17 mouse cellular contexts compared by ENCODE assay signal in the genomic region with DNA sequence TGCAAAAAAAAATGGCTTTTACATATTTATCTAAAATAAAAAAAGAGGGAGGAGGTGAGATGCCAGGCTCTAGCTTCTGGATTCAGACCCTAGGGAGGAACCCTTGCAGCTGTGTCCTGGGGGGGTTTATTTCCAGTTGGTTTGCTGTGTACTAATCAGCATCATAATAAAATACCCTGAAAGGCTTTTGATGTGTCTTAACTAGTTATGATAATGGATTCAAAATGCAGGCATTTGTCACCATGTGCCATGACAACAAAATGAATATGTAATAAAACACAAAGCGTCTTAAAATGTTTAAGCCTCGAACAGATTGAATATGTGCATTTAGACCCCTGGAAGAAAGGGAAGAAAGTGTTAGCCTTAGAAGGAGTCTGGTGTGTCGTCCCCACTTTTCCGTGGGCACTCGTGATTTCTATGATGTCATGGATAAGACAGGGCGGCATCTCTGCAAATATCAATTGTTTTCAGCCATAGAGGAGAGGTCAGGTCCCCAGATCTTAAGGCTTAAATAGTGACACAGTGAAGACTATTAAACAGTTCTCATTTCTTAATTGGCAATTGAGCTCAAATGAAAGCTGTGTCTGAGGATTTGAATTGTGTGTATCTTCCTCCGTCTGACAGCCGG. TPM values are rescaled to one million over a fixed set of nuclear protein-coding genes. Genes with fewer than 3 reads are reported as not detected.
DNase-seq lines count a peak whose midpoint lies in the region; ATAC-seq and TF ChIP-seq lines count a peak whose summit lies in the region.
"Had no signal": no experiment of that assay in that cellular context is flagged by ENCODE, and none has a peak within 500 bp of the region (broad histone marks: within the 10 kb centered on the region; RNA-seq: fewer than 3 reads in every experiment).

No protein-coding gene starts in this region.

- no peaks in the 10 kb centered on the region for H3K27me3 ChIP-seq in forebrain, embryonic 14.5 days (replicated peaks; ENCODE audit: control insufficient read depth, insufficient read depth, low read length)
- H3K27me3 ChIP-seq in hindbrain, embryonic 15.5 days: no peaks in the 10 kb centered on the region
- no peaks in the 10 kb centered on the region for H3K27me3 ChIP-seq in midbrain, embryonic 16.5 days (ENCODE audit: control insufficient read depth, insufficient read depth, low read depth, low read length)
- H3K27me3 ChIP-seq: kidney, embryonic 15.5 days; lung, embryonic 15.5 days had no signal

- peaks cover 15% of the 10 kb centered on the region for H3K4me1 ChIP-seq in forebrain, embryonic 14.5 days (ENCODE audit: control insufficient read depth, insufficient read depth, low read length)
- peaks cover 18% of the 10 kb centered on the region for H3K4me1 ChIP-seq in hindbrain, embryonic 15.5 days (replicated peaks)
- H3K4me1 ChIP-seq in midbrain, embryonic 16.5 days (ENCODE audit: control insufficient read depth, insufficient read depth, low read length): peaks cover 11% of the 10 kb centered on the region
- H3K4me1 ChIP-seq: lung, embryonic 15.5 days had no signal

- H3K9me3 ChIP-seq in forebrain, embryonic 14.5 days (replicated peaks; ENCODE audit: control insufficient read depth, low read length): no peaks in the 10 kb centered on the region
- H3K9me3 ChIP-seq in hindbrain, embryonic 15.5 days: no peaks in the 10 kb centered on the region
- no peaks in the 10 kb centered on the region for H3K9me3 ChIP-seq in midbrain, embryonic 16.5 days (replicated peaks; ENCODE audit: control insufficient read depth, low read length, poor library complexity, severe bottlenecking)
- H3K9me3 ChIP-seq: kidney, embryonic 15.5 days; lung, embryonic 15.5 days had no signal

- intact Hi-C loops in heart, postnatal 25 days (cut with DNase I): no loop called here

- H3K4me2 ChIP-seq in forebrain, embryonic 14.5 days (ENCODE audit: low read length): peak overlapping the region; percentile 15
- H3K4me2 ChIP-seq in hindbrain, embryonic 15.5 days: peak overlapping the region; percentile 16
- H3K4me2 ChIP-seq in midbrain, embryonic 16.5 days (ENCODE audit: low read length): peak overlapping the region; percentile 38
- H3K4me2 ChIP-seq: kidney, embryonic 15.5 days; liver, embryonic 11.5 days; lung, embryonic 15.5 days had no signal

- H3K9ac ChIP-seq in forebrain, embryonic 14.5 days (ENCODE audit: low read length): 0 out of 2 replicates have a peak overlapping the region, but pooled peaks have one; percentile 25
- no peak overlapping the region for H3K9ac ChIP-seq in hindbrain, embryonic 15.5 days
- 0 out of 2 replicates have a peak overlapping the region, but pooled peaks have one; percentile 21 for H3K9ac ChIP-seq in midbrain, embryonic 16.5 days (ENCODE audit: low read depth, low read length)
- H3K9ac ChIP-seq: kidney, embryonic 15.5 days; lung, embryonic 15.5 days had no signal

- DNase-seq in layer of hippocampus, adult 2 months (ENCODE audit: low spot score in 2 of 2): no peak
- no peak for DNase-seq in layer of hippocampus, adult 9-11 months
- DNase-seq in forebrain, embryonic 14.5 days (ENCODE audit: low spot score): peak; percentile 58
- DNase-seq in heart, postnatal 25 days (ENCODE audit: low spot score): no peak
- DNase-seq in cerebellum, postnatal 36 days: no peak
- no peak for DNase-seq in ovary, postnatal 14 days (ENCODE audit: low spot score)
- DNase-seq: adrenal gland, adult 8-10 months; B cell, adult 2 months; cerebellum, adult 18-20 months; left cerebral cortex, postnatal 4 days; right cerebral cortex, postnatal 25 days; thymus, adult 2 months had no signal

- no peak for TF ChIP-seq CTCF in layer of hippocampus, adult 2 months (conservative IDR thresholded peaks at IDR 0.05)

- ATAC-seq in forebrain, embryonic 14.5 days: peak; percentile 80
- ATAC-seq in hindbrain, embryonic 15.5 days (ENCODE audit: low FRiP score, low read depth): no peak
- peak; percentile 63; the same call in 1 of the 2 replicates for ATAC-seq in midbrain, embryonic 16.5 days

- H3K36me3 ChIP-seq in forebrain, embryonic 14.5 days (ENCODE audit: control insufficient read depth, insufficient read depth, low read length): 0 out of 2 replicates have a peak, but pooled peaks cover 9% of the 10 kb centered on the region
- no peaks in the 10 kb centered on the region for H3K36me3 ChIP-seq in hindbrain, embryonic 15.5 days
- no peaks in the 10 kb centered on the region for H3K36me3 ChIP-seq in midbrain, embryonic 16.5 days (ENCODE audit: control insufficient read depth, insufficient read depth, low read length)

- WGBS in forebrain, embryonic 14.5 days: 31% methylated on average over 8 of the region's 8 CpGs
- WGBS in hindbrain, embryonic 15.5 days: 31% methylated on average over 8 of the region's 8 CpGs
- 23% methylated on average over 8 of the region's 8 CpGs for WGBS in midbrain, embryonic 16.5 days

- 0 out of 2 replicates have a peak overlapping the region, but pooled peaks have one; percentile 47 for H3K27ac ChIP-seq in layer of hippocampus, adult 2 months
- H3K27ac ChIP-seq in forebrain, embryonic 14.5 days (ENCODE audit: low read depth, low read length): peak overlapping the region; percentile 69; the same call in 1 of the 2 replicates
- peak overlapping the region; percentile 17; the same call in 1 of the 2 replicates for H3K27ac ChIP-seq in hindbrain, embryonic 15.5 days (replicated peaks)
- peak overlapping the region; percentile 34; the same call in 1 of the 2 replicates for H3K27ac ChIP-seq in midbrain, embryonic 16.5 days (ENCODE audit: low read length)
- H3K27ac ChIP-seq: lung, embryonic 15.5 days had no signal

- H3K4me3 ChIP-seq in layer of hippocampus, adult 2 months: peak overlapping the region; percentile 45
- no peak overlapping the region for H3K4me3 ChIP-seq in forebrain, embryonic 14.5 days (ENCODE audit: low read depth, low read length)
- H3K4me3 ChIP-seq in hindbrain, embryonic 15.5 days: no peak overlapping the region
- H3K4me3 ChIP-seq in midbrain, embryonic 16.5 days (ENCODE audit: low read depth, low read length): no peak overlapping the region
- H3K4me3 ChIP-seq: kidney, embryonic 15.5 days; lung, embryonic 15.5 days had no signal

RNA-seq across cellular contexts. Expression of gene Rtkn2, which starts 59.7 kb away (rescaled TPM):
- total RNA-seq in layer of hippocampus, adult 2 months (2021): 1 to 10 TPM; 4.7 to 5.0 TPM
- 11.1 and 11.2 TPM in 2 replicates for polyA plus RNA-seq in forebrain, embryonic 14.5 days (2014; fragmentation: Nextera tagmentation; extraction: Ambion mirVana)
- polyA plus RNA-seq in hindbrain, embryonic 15.5 days (2015; fragmentation: Nextera tagmentation; extraction: Ambion mirVana): 4.3 and 5.6 TPM in 2 replicates
- 3.0 and 3.3 TPM in 2 replicates for polyA plus RNA-seq in midbrain, embryonic 16.5 days (2015; fragmentation: Nextera tagmentation; extraction: Ambion mirVana)
- total RNA-seq in heart, postnatal 25 days (2021): under 1 TPM; 0.13 to 0.36 TPM

Comparison
In these comparisons a context has a peak if more than half of its experiments do, and no peak if none do; other contexts are left out.
1. H3K27ac ChIP-seq: peak in every context shown above with its lines; median percentile 69 in forebrain, embryonic 14.5 days; 47 in layer of hippocampus, adult 2 months; 34 in midbrain, embryonic 16.5 days; 17 in hindbrain, embryonic 15.5 days.